Mouse (Mus musculus): ENCODE measurements around the gene Fgfr1op. TPM values are rescaled to one million over a fixed set of nuclear protein-coding genes. Genes with fewer than 3 reads are reported as not detected.
A peak's percentile ranks its signal among the peaks of the same experiment; 100 is the strongest.
"Not testable (repeated sequence)": the region's sequence is repeated elsewhere in the genome, so short reads cannot be mapped to it uniquely, and the experiment has no call there.

Fgfr1op gene
- total and polyA plus RNA-seq, 2 experiments from 2014 or later: 8.3 to 16.1 TPM

DNA sequence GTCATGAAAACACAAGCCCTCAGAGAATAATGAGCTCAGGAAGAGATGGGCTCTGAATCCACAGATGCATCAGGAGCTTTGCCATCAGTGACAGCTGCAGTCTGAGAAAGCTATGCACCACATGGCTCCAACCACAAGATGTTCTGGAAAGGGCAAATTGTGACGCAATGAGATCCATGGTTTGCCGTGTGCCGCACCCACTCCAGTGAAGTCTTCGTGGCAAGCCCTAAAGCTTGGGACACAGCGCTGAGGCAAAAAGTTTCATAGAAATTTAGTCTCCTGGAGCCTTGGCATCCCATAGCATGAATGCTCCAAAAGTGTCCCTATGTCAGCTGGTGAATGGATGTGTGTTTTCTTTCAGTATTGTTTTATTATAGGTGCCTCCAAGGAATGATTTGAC is 27.2 kb upstream of the Fgfr1op start:
- not testable (repeated sequence) for H3K27ac ChIP-seq (ENCODE audit: low read depth); H3K4me3 ChIP-seq (ENCODE audit: low read depth, low read length); DNase-seq (ENCODE audit: low spot score); ATAC-seq (ENCODE audit: insufficient read depth, low read depth); H3K9ac ChIP-seq (replicated peaks; ENCODE audit: low read depth, low read length); H3K27me3 ChIP-seq (ENCODE audit: control insufficient read depth, insufficient read depth, low read length); H3K4me1 ChIP-seq (ENCODE audit: control insufficient read depth, insufficient read depth); H3K36me3 ChIP-seq (replicated peaks; ENCODE audit: control insufficient read depth, insufficient read depth, low read length); H3K9me3 ChIP-seq (replicated peaks; ENCODE audit: control insufficient read depth, low read length); H3K4me2 ChIP-seq (ENCODE audit: low read depth, low read length)
- WGBS: 95% methylated on average over 5 of the region's 5 CpGs

GRCm38 (mm10) chr17:8140210-8140609 is 25.1 kb upstream of the Fgfr1op start:
- H3K27me3 ChIP-seq (ENCODE audit: control insufficient read depth, insufficient read depth, low read length); H3K9me3 ChIP-seq (replicated peaks; ENCODE audit: control insufficient read depth, low read length); DNase-seq (ENCODE audit: low spot score); ATAC-seq (ENCODE audit: insufficient read depth, low read depth); H3K9ac ChIP-seq (replicated peaks; ENCODE audit: low read depth, low read length); H3K36me3 ChIP-seq (replicated peaks; ENCODE audit: control insufficient read depth, insufficient read depth, low read length); H3K27ac ChIP-seq (ENCODE audit: low read depth); H3K4me2 ChIP-seq (ENCODE audit: low read depth, low read length); H3K4me3 ChIP-seq (ENCODE audit: low read depth, low read length); H3K4me1 ChIP-seq (ENCODE audit: control insufficient read depth, insufficient read depth): not testable (repeated sequence)
- 82% methylated on average over 3 of the region's 3 CpGs for WGBS

- not testable (repeated sequence) for H3K9ac ChIP-seq (replicated peaks; ENCODE audit: low read depth, low read length); H3K36me3 ChIP-seq (replicated peaks; ENCODE audit: control insufficient read depth, insufficient read depth, low read length); DNase-seq (ENCODE audit: low spot score); H3K9me3 ChIP-seq (replicated peaks; ENCODE audit: control insufficient read depth, low read length); H3K4me3 ChIP-seq (ENCODE audit: low read depth, low read length); H3K27me3 ChIP-seq (ENCODE audit: control insufficient read depth, insufficient read depth, low read length); H3K4me1 ChIP-seq (ENCODE audit: control insufficient read depth, insufficient read depth); ATAC-seq (ENCODE audit: insufficient read depth, low read depth); H3K4me2 ChIP-seq (ENCODE audit: low read depth, low read length)
- WGBS: 20% methylated on average over 12 of the region's 14 CpGs
- H3K27ac ChIP-seq (ENCODE audit: low read depth): peak overlapping the region; percentile 81
Measured at GRCm38 (mm10) chr17:8143802-8144673, 21.3 kb upstream of the Fgfr1op start.

- 0 out of 2 replicates have a peak overlapping the region, but pooled peaks have one; percentile 81 for H3K27ac ChIP-seq (ENCODE audit: low read depth)
- not testable (repeated sequence) for H3K9me3 ChIP-seq (replicated peaks; ENCODE audit: control insufficient read depth, low read length); H3K27me3 ChIP-seq (ENCODE audit: control insufficient read depth, insufficient read depth, low read length); H3K36me3 ChIP-seq (replicated peaks; ENCODE audit: control insufficient read depth, insufficient read depth, low read length); DNase-seq (ENCODE audit: low spot score); ATAC-seq (ENCODE audit: insufficient read depth, low read depth); H3K4me1 ChIP-seq (ENCODE audit: control insufficient read depth, insufficient read depth)
- H3K4me2 ChIP-seq (ENCODE audit: low read depth, low read length): peak overlapping the region; percentile 62
- peak overlapping the region; percentile 58 for H3K9ac ChIP-seq (replicated peaks; ENCODE audit: low read depth, low read length)
- H3K4me3 ChIP-seq (ENCODE audit: low read depth, low read length): peak overlapping the region; percentile 61
- WGBS: 12% methylated on average over 4 of the region's 5 CpGs
Measured at GRCm38 (mm10) chr17:8146931-8147330, 18.4 kb upstream of the Fgfr1op start.

- peak within 1 kb of the TSS; percentile 58 for H3K9ac ChIP-seq (replicated peaks; ENCODE audit: low read depth, low read length)
Measured at GRCm38 (mm10) chr17:8147439-8148316, 17.6 kb upstream of the Fgfr1op start, which contains the start of the genes Gm49673 and Rnaset2a. Gene Gm49673 (minus strand): TSS chr17:8147788. Gene Rnaset2a (minus strand): TSS chr17:8148097.

DNA sequence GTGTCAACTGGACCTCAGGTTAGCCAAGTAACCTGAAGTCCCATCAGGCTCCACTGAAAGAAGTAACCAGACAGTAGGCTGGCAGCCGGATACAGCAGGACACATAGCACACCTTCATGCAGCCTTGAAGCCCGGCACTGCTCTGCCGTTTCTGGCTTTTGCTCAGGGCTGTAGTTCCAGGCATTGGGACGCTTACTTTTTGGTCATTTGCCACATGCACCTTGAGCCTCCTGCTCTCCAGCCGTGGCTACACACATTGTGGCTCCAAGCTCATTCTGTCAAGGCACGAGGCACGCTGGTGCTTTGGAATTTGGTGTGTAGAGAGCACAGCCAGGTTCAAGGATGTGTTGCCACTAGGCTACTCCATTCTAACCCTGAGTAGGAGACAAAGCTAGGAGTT is 10.3 kb upstream of the Fgfr1op start:
- H3K27me3 ChIP-seq (ENCODE audit: control insufficient read depth, insufficient read depth, low read length); DNase-seq (ENCODE audit: low spot score); H3K4me2 ChIP-seq (ENCODE audit: low read depth, low read length); H3K9ac ChIP-seq (replicated peaks; ENCODE audit: low read depth, low read length); H3K27ac ChIP-seq (ENCODE audit: low read depth); H3K4me1 ChIP-seq (ENCODE audit: control insufficient read depth, insufficient read depth); H3K36me3 ChIP-seq (replicated peaks; ENCODE audit: control insufficient read depth, insufficient read depth, low read length); H3K9me3 ChIP-seq (replicated peaks; ENCODE audit: control insufficient read depth, low read length); ATAC-seq (ENCODE audit: insufficient read depth, low read depth); H3K4me3 ChIP-seq (ENCODE audit: low read depth, low read length): not testable (repeated sequence)
- WGBS: 75% methylated on average over 7 of the region's 7 CpGs

More at GRCm38 (mm10) chr17:8147439-8148316, 17.6 kb upstream of the Fgfr1op start, which contains the start of the genes Gm49673 and Rnaset2a:
- not testable (repeated sequence) for H3K27me3 ChIP-seq (ENCODE audit: control insufficient read depth, insufficient read depth, low read length); DNase-seq (ENCODE audit: low spot score); H3K36me3 ChIP-seq (replicated peaks; ENCODE audit: control insufficient read depth, insufficient read depth, low read length); H3K4me1 ChIP-seq (ENCODE audit: control insufficient read depth, insufficient read depth); H3K9me3 ChIP-seq (replicated peaks; ENCODE audit: control insufficient read depth, low read length)
- Histone ChIP-seq H3K4me3 (ENCODE audit: low read depth, low read length) (peak within 1 kb of the TSS; percentile 61), H3K4me2 (ENCODE audit: low read depth, low read length) (peak within 1 kb of the TSS; percentile 62), H3K27ac (ENCODE audit: low read depth) (peak within 1 kb of the TSS; percentile 81)
- WGBS: 2% methylated on average over 31 of the region's 67 CpGs
- peak; percentile 98 for ATAC-seq (ENCODE audit: insufficient read depth, low read depth)

DNA sequence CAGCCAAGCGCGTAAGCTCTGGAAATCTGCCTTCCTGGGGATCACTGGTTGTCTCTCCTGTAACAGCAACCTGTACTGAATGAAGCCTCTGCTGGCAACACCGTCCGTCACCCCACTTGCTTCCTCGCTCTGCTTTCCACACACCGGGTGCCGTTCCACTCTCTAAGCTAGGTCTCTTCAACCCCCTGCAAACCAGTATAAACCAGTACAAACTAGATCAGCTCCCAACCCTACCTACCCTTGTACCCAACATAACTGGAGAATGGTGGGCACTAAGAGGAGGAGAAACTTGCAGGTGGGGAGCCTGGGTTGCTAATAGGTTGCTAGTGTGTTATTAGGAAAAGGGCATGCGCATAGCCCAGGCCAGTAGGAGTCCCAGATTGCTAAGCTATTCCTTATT is 9.3 kb upstream of the Fgfr1op start:
- not testable (repeated sequence) for H3K9me3 ChIP-seq (replicated peaks; ENCODE audit: control insufficient read depth, low read length); ATAC-seq (ENCODE audit: insufficient read depth, low read depth)
- WGBS: no CpG with 5 or more reads among the region's 8 CpGs

DNA sequence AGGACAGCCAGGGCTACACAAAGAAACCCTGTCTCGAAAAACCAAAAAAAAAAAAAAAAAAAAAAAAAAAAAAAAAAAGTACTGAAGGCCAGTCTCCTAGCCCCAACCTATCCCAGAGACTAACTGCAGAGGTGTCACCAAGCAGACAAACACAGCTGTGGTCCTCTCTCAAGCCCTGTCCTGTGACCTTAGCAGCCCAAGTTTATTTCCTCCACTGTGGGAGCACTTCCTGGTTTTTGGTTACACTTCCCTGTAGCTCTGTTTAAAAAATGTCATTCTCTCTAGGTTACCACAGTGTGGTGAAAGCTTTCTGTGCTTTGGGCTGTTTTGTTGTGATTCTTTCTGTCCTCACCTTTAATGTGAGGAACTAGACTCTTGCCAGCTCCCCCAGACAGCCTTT is 6.7 kb upstream of the Fgfr1op start:
- not testable (repeated sequence) for H3K4me1 ChIP-seq (ENCODE audit: control insufficient read depth, insufficient read depth); DNase-seq (ENCODE audit: low spot score); H3K9me3 ChIP-seq (replicated peaks; ENCODE audit: control insufficient read depth, low read length); H3K9ac ChIP-seq (replicated peaks; ENCODE audit: low read depth, low read length); H3K4me3 ChIP-seq (ENCODE audit: low read depth, low read length); H3K27me3 ChIP-seq (ENCODE audit: control insufficient read depth, insufficient read depth, low read length); H3K4me2 ChIP-seq (ENCODE audit: low read depth, low read length); H3K27ac ChIP-seq (ENCODE audit: low read depth); H3K36me3 ChIP-seq (replicated peaks; ENCODE audit: control insufficient read depth, insufficient read depth, low read length); ATAC-seq (ENCODE audit: insufficient read depth, low read depth)
- WGBS: no CpG with 5 or more reads among the region's 1 CpGs

More for the DNA sequence above, 9.3 kb upstream of the Fgfr1op start:
- H3K27ac ChIP-seq (ENCODE audit: low read depth); H3K9ac ChIP-seq (replicated peaks; ENCODE audit: low read depth, low read length); H3K27me3 ChIP-seq (ENCODE audit: control insufficient read depth, insufficient read depth, low read length); H3K36me3 ChIP-seq (replicated peaks; ENCODE audit: control insufficient read depth, insufficient read depth, low read length); DNase-seq (ENCODE audit: low spot score); H3K4me2 ChIP-seq (ENCODE audit: low read depth, low read length); H3K4me1 ChIP-seq (ENCODE audit: control insufficient read depth, insufficient read depth); H3K4me3 ChIP-seq (ENCODE audit: low read depth, low read length): not testable (repeated sequence)

Data from heart, postnatal 0 days (tissue).